8 mouse cellular contexts compared by ENCODE assay signal in genomic region chr1:72236363-72237006, GRCm38 (mm10). TPM values are rescaled to one million over a fixed set of nuclear protein-coding genes. Genes with fewer than 3 reads are reported as not detected.
A peak's percentile ranks its signal among the peaks of the same experiment; 100 is the strongest.
DNase-seq lines count a peak whose midpoint lies in the region; ATAC-seq lines count a peak whose summit lies in the region.
"Not testable (repeated sequence)": the region's sequence is repeated elsewhere in the genome, so short reads cannot be mapped to it uniquely, and the experiment has no call there.

No protein-coding gene starts in this region.

- H3K27ac ChIP-seq in intestine, embryonic 14.5 days (ENCODE audit: low read depth) = peak overlapping the region; percentile 85

- ATAC-seq in activated CD4-positive, CD25-positive, alpha-beta regulatory T cell, adult 4 months = peak; percentile 83
- peak; percentile 86 for ATAC-seq in intestine, embryonic 14.5 days (replicated peaks; ENCODE audit: low FRiP score, low TSS enrichment, low read depth)
- ATAC-seq in megakaryocyte-erythroid progenitor cell, adult 5-6 weeks (replicated peaks; ENCODE audit: low FRiP score, low TSS enrichment, poor library complexity, severe bottlenecking) = peak; percentile 97

- under 1% methylated on average over 35 of the region's 50 CpGs for WGBS in intestine, embryonic 14.5 days

- intact Hi-C loops in gastrocnemius, postnatal 36 days (cut with DNase I); left cerebral cortex, postnatal 25 days (cut with DNase I): not testable (repeated sequence)

- H3K4me3 ChIP-seq in intestine, embryonic 14.5 days (ENCODE audit: low read depth, low read length) = peak overlapping the region; percentile 59

- peak overlapping the region; percentile 46 for H3K9ac ChIP-seq in intestine, embryonic 14.5 days (ENCODE audit: low read length)

- not testable (repeated sequence) for H3K36me3 ChIP-seq in intestine, embryonic 14.5 days (ENCODE audit: control insufficient read depth, insufficient read depth, low read length)

- H3K27me3 ChIP-seq in intestine, embryonic 14.5 days (replicated peaks; ENCODE audit: control insufficient read depth, insufficient read depth, low read length) = not testable (repeated sequence)

- not testable (repeated sequence) for H3K4me1 ChIP-seq in intestine, embryonic 14.5 days (replicated peaks; ENCODE audit: control insufficient read depth, insufficient read depth, low read length)

- H3K4me2 ChIP-seq in intestine, embryonic 14.5 days (ENCODE audit: low read length) = peak overlapping the region; percentile 58

- not testable (repeated sequence) for H3K9me3 ChIP-seq in intestine, embryonic 14.5 days (ENCODE audit: control insufficient read depth, low read length)

- peak; percentile 68 for DNase-seq in embryo, embryonic 11.5 days (ENCODE audit: low read depth, low spot score)
- DNase-seq in gastrocnemius, postnatal 36 days = peak; percentile 71 to 76
- peak; percentile 90 for DNase-seq in intestine, embryonic 14.5 days (ENCODE audit: low spot score)
- DNase-seq in left cerebral cortex, postnatal 25 days (ENCODE audit: low spot score in 2 of 2) = peak; percentile 74 to 79
- DNase-seq in right cerebral cortex, postnatal 36 days (ENCODE audit: low spot score in 2 of 2) = peak; percentile 55 to 72
- peak; percentile 87 for DNase-seq in yolk sac, embryonic 10.5 days (ENCODE audit: low spot score)

RNA-seq across cellular contexts. Expression of gene Mreg, which starts 24.4 kb away (rescaled TPM):
- polyA plus RNA-seq in activated CD4-positive, CD25-positive, alpha-beta regulatory T cell, adult 4 months (2017; shearing (Covaris generic)) = under 1 TPM in 1 of 2 experiments, not detected in 1; 0.15 TPM
- 10 to 100 TPM; 38.1 to 52.4 TPM for total RNA-seq in gastrocnemius, postnatal 36 days (2021)
- polyA plus RNA-seq in intestine, embryonic 14.5 days (2014; fragmentation: Nextera tagmentation; extraction: Ambion mirVana) = 9.6 and 12.4 TPM in 2 replicates
- 1 to 10 TPM; 3.5 to 4.6 TPM for total RNA-seq in left cerebral cortex, postnatal 25 days (2021)
- total RNA-seq in megakaryocyte-erythroid progenitor cell, adult 5-6 weeks (2014; fragmentation: Nextera tagmentation) = not detected in 2 replicates
- total RNA-seq in megakaryocyte-erythroid progenitor cell, adult 5-6 weeks (2017) = not detected in 2 replicates

RNA-seq across cellular contexts. Expression of gene Pecr, which starts 47.6 kb away (rescaled TPM):
- 1 to 10 TPM; 3.8 to 4.8 TPM for polyA plus RNA-seq in activated CD4-positive, CD25-positive, alpha-beta regulatory T cell, adult 4 months (2017; shearing (Covaris generic))
- 10 to 100 TPM; 16.6 to 18.9 TPM for total RNA-seq in gastrocnemius, postnatal 36 days (2021)
- polyA plus RNA-seq in intestine, embryonic 14.5 days (2014; fragmentation: Nextera tagmentation; extraction: Ambion mirVana) = 41.3 and 46.1 TPM in 2 replicates
- total RNA-seq in left cerebral cortex, postnatal 25 days (2021) = 1 to 10 TPM; 3.3 to 4.1 TPM
- 16.5 and 18.1 TPM in 2 replicates for total RNA-seq in megakaryocyte-erythroid progenitor cell, adult 5-6 weeks (2014; fragmentation: Nextera tagmentation)
- 13.3 and 23.8 TPM in 2 replicates for total RNA-seq in megakaryocyte-erythroid progenitor cell, adult 5-6 weeks (2017)

RNA-seq across cellular contexts. Expression of gene Tmem169, which starts 47.7 kb away (rescaled TPM):
- polyA plus RNA-seq in activated CD4-positive, CD25-positive, alpha-beta regulatory T cell, adult 4 months (2017; shearing (Covaris generic)) = under 1 TPM in 1 of 2 experiments, not detected in 1; 0.15 TPM
- not detected for total RNA-seq in gastrocnemius, postnatal 36 days (2021)
- polyA plus RNA-seq in intestine, embryonic 14.5 days (2014; fragmentation: Nextera tagmentation; extraction: Ambion mirVana) = 4.2 TPM in 2 replicates
- 10 to 100 TPM; 21.4 to 25.3 TPM for total RNA-seq in left cerebral cortex, postnatal 25 days (2021)
- not detected in 2 replicates for total RNA-seq in megakaryocyte-erythroid progenitor cell, adult 5-6 weeks (2014; fragmentation: Nextera tagmentation)
- 0.08 TPM in 1 of 2 replicates, not detected in the other for total RNA-seq in megakaryocyte-erythroid progenitor cell, adult 5-6 weeks (2017)

Comparison
In these comparisons a context has a peak if more than half of its experiments do, and no peak if none do; other contexts are left out.
1. Peak in every context shown above with its lines: DNase-seq, ATAC-seq, H3K4me3 ChIP-seq and H3K27ac ChIP-seq.
2. RNA of gene Mreg, which starts 24.4 kb away (total RNA-seq): 38.1 to 52.4 TPM in gastrocnemius, postnatal 36 days; 3.5 to 4.6 TPM in left cerebral cortex, postnatal 25 days and not detected in megakaryocyte-erythroid progenitor cell, adult 5-6 weeks; every median in the first group is over 4 times any median in the second.
3. RNA of gene Tmem169, which starts 47.7 kb away (total RNA-seq): 21.4 to 25.3 TPM in left cerebral cortex, postnatal 25 days; not detected in gastrocnemius, postnatal 36 days and 0.08 TPM in megakaryocyte-erythroid progenitor cell, adult 5-6 weeks; every median in the first group is over 10 times any median in the second.